Mouse (Mus musculus) intestine, embryonic 16.5 days (tissue): ENCODE results near the gene Il17ra. TPM values are rescaled to one million over a fixed set of nuclear protein-coding genes. Genes with fewer than 3 reads are reported as not detected.

Experiments used
- ATAC-seq: fragments of 200-750 bp; cut with Nextera tagmentation; 2 replicates; pipeline ENCODE4 v1.8.0; 2017; ENCODE audit warnings: moderate TSS enrichment, moderate library complexity
- H3K27ac ChIP-seq: fragments of 300-500 bp; sonication (generic); 2 replicates; pipeline ENCODE4 v1.5.1; 2014; ENCODE audit warnings: mild to moderate bottlenecking, low read length
- H3K27me3 ChIP-seq: fragments of 300-500 bp; sonication (generic); replicated peaks from 2 replicates; pipeline ENCODE4 v1.6.1; 2014; ENCODE audit warnings: low read length, control low read depth, mixed read lengths; ENCODE audit not compliant: control insufficient read depth, insufficient read depth
- H3K36me3 ChIP-seq: fragments of 300-500 bp; sonication (generic); 2 replicates; pipeline ENCODE4 v1.6.1; 2014; ENCODE audit warnings: low read length, control low read depth; ENCODE audit not compliant: control insufficient read depth, insufficient read depth
- H3K4me1 ChIP-seq: fragments of 300-500 bp; sonication (generic); 2 replicates; pipeline ENCODE4 v1.6.1; 2014; ENCODE audit warnings: low read length, control low read depth, mixed read lengths; ENCODE audit not compliant: control insufficient read depth, insufficient read depth
- H3K4me2 ChIP-seq: fragments of 300-500 bp; sonication (generic); 2 replicates; pipeline ENCODE4 v1.6.1; 2014; ENCODE audit warnings: low read depth, low read length, control low read depth
- H3K4me3 ChIP-seq: fragments of 300-500 bp; sonication (generic); 2 replicates; pipeline ENCODE4 v1.5.1; 2014; ENCODE audit warnings: mild to moderate bottlenecking, low read length
- H3K9ac ChIP-seq: fragments of 300-500 bp; sonication (generic); 2 replicates; pipeline ENCODE4 v1.6.1; 2014; ENCODE audit warnings: low read depth, low read length
- H3K9me3 ChIP-seq: fragments of 300-500 bp; sonication (generic); 2 replicates; pipeline ENCODE4 v1.6.1; 2016; ENCODE audit warnings: low read length, control low read depth; ENCODE audit not compliant: control insufficient read depth
- WGBS: fragments of 180-500 bp; shearing (Covaris S2); extraction: QIAGEN DNeasy Blood & Tissue Kit; methylation state at CpG from one replicate; pipeline ENCODE4 v1.1.7; 2014; 5-methylcytosine and 5-hydroxymethylcytosine counted together
- polyA plus RNA-seq: library from polyadenylated mRNA; unstranded; fragments of >200 nt; fragmentation: Nextera tagmentation; extraction: Ambion mirVana; gene quantifications from 2 replicates; pipeline ENCODE4 v1.2.1, GENCODE M21; 2015

The Il17ra gene
- polyA plus RNA-seq, 1 experiment from 2014 or later = 6.9 TPM

DNA sequence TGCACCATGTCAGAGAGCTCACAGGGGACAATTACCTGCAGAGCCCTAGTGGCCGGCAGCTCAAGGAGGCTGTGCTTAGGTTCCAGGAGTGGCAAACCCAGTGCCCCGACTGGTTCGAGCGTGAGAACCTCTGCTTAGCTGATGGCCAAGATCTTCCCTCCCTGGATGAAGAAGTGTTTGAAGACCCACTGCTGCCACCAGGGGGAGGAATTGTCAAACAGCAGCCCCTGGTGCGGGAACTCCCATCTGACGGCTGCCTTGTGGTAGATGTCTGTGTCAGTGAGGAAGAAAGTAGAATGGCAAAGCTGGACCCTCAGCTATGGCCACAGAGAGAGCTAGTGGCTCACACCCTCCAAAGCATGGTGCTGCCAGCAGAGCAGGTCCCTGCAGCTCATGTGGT is 18.5 kb downstream of the Il17ra start:
- H3K27me3 ChIP-seq = no peaks in the 10 kb centered on the region
- ATAC-seq = no peak
- no peaks in the 10 kb centered on the region for H3K4me1 ChIP-seq
- no peak overlapping the region for H3K4me2 ChIP-seq
- H3K27ac ChIP-seq = no peak overlapping the region
- no peak overlapping the region for H3K9ac ChIP-seq
- no peak overlapping the region for H3K4me3 ChIP-seq
- H3K36me3 ChIP-seq = no peaks in the 10 kb centered on the region
- WGBS = 92% methylated on average over 6 of the region's 6 CpGs
- H3K9me3 ChIP-seq = no peaks in the 10 kb centered on the region

DNA sequence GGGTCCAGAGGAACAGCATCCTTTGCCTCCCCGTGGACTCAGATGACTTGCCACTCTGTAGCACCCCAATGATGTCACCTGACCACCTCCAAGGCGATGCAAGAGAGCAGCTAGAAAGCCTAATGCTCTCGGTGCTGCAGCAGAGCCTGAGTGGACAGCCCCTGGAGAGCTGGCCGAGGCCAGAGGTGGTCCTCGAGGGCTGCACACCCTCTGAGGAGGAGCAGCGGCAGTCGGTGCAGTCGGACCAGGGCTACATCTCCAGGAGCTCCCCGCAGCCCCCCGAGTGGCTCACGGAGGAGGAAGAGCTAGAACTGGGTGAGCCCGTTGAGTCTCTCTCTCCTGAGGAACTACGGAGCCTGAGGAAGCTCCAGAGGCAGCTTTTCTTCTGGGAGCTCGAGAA is 19.0 kb downstream of the Il17ra start:
- WGBS = 90% methylated on average over 14 of the region's 14 CpGs
- no peak for ATAC-seq
- H3K4me2 ChIP-seq = no peak overlapping the region
- no peaks in the 10 kb centered on the region for H3K9me3 ChIP-seq
- no peaks in the 10 kb centered on the region for H3K36me3 ChIP-seq
- H3K4me1 ChIP-seq = no peaks in the 10 kb centered on the region
- H3K9ac ChIP-seq = no peak overlapping the region
- H3K4me3 ChIP-seq = no peak overlapping the region
- no peaks in the 10 kb centered on the region for H3K27me3 ChIP-seq
- no peak overlapping the region for H3K27ac ChIP-seq

DNA sequence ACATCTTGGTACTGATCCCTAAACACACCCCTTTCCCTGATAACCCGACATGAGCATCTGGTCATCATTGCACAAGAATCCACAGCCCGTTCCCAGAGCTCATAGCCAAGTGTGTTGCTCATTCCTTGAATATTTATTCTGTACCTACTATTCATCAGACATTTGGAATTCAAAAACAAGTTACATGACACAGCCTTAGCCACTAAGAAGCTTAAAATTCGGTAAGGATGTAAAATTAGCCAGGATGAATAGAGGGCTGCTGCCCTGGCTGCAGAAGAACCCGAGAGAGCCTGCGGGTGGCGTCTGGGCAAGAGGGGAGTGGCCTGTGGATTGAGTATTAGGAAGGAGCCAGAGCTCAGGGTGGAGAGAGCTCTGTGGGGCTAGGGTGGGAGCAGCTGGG is 19.7 kb downstream of the Il17ra start:
- H3K36me3 ChIP-seq = no peaks in the 10 kb centered on the region
- ATAC-seq = no peak
- H3K4me3 ChIP-seq = no peak overlapping the region
- H3K9me3 ChIP-seq = no peaks in the 10 kb centered on the region
- H3K27ac ChIP-seq = no peak overlapping the region
- no peak overlapping the region for H3K9ac ChIP-seq
- no peaks in the 10 kb centered on the region for H3K27me3 ChIP-seq
- WGBS = 37% methylated on average over 6 of the region's 6 CpGs
- no peaks in the 10 kb centered on the region for H3K4me1 ChIP-seq
- H3K4me2 ChIP-seq = no peak overlapping the region

GRCm38 (mm10) chr6:120483211-120483626 is 20.2 kb downstream of the Il17ra start:
- Histone ChIP-seq H3K27me3 (no peaks in the 10 kb centered on the region), H3K9ac (no peak overlapping the region), H3K4me2 (no peak overlapping the region), H3K9me3 (no peaks in the 10 kb centered on the region), H3K4me3 (no peak overlapping the region), H3K4me1 (no peaks in the 10 kb centered on the region), H3K36me3 (no peaks in the 10 kb centered on the region), H3K27ac (no peak overlapping the region)
- ATAC-seq = peak; percentile 46; the same call in 1 of the 2 replicates
- 31% methylated on average over 8 of the region's 8 CpGs for WGBS

DNA sequence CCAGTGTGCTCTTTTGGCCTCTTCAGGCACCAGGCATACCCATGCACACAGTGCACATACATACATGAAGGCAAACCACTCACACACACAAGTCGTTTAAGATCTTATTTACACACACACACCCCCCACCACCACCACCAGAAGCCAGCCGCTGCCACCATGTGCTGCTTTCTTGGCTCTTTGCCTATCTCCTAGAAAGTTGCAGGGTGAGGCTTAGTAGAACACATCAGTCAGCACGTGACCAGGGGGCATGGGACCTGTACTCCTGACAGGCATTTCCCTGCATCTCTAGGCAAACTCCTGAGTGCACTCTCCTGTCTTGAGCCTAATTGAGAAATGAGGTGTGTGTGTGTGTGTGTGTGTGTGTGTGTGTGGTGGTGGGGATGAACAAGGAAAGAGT is 22.0 kb downstream of the Il17ra start:
- Histone ChIP-seq H3K4me1 (no peaks in the 10 kb centered on the region), H3K4me3 (no peak overlapping the region), H3K4me2 (no peak overlapping the region), H3K36me3 (no peaks in the 10 kb centered on the region), H3K27me3 (no peaks in the 10 kb centered on the region), H3K9me3 (no peaks in the 10 kb centered on the region), H3K27ac (no peak overlapping the region), H3K9ac (no peak overlapping the region)
- peak; percentile 37 for ATAC-seq
- WGBS = 71% methylated on average over 3 of the region's 3 CpGs

GRCm38 (mm10) chr6:120486051-120486510 is 23.0 kb downstream of the Il17ra start:
- ATAC-seq = no peak
- no peak overlapping the region for H3K4me2 ChIP-seq
- H3K9ac ChIP-seq = no peak overlapping the region
- H3K27ac ChIP-seq = no peak overlapping the region
- H3K4me1 ChIP-seq = no peaks in the 10 kb centered on the region
- H3K36me3 ChIP-seq = no peaks in the 10 kb centered on the region
- H3K4me3 ChIP-seq = no peak overlapping the region
- no peaks in the 10 kb centered on the region for H3K9me3 ChIP-seq
- WGBS = 53% methylated on average over 8 of the region's 8 CpGs
- 0 out of 2 replicates have a peak, but pooled peaks cover 3% of the 10 kb centered on the region for H3K27me3 ChIP-seq

DNA sequence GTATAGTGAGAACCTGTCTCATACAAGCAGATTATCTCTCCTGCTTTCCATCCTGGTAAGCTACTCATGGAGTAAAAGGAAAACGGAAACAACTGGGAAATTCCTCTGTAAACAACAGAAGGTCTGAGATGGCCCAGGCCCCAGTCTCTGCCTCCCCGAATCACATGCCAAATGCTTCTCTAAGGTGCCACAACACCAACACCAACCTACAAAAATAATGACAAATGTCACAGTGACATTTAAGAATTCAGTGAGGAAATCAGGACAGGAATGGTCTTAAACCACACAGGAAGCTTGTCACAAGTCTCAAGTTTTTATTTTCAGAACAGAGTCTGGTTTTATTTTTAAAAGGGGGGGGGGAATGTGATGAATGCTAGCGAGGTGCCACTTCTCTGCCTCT is 25.6 kb downstream of the Il17ra start:
- Histone ChIP-seq H3K9ac (no peak overlapping the region), H3K27ac (no peak overlapping the region), H3K27me3 (peaks cover 25% of the 10 kb centered on the region), H3K9me3 (no peaks in the 10 kb centered on the region), H3K4me3 (no peak overlapping the region), H3K4me2 (no peak overlapping the region), H3K4me1 (peaks cover 14% of the 10 kb centered on the region), H3K36me3 (no peaks in the 10 kb centered on the region)
- 54% methylated on average over 3 of the region's 3 CpGs for WGBS
- ATAC-seq = no peak

GRCm38 (mm10) chr6:120489461-120489860 is 26.4 kb downstream of the Il17ra start:
- ATAC-seq = no peak
- H3K36me3 ChIP-seq = no peaks in the 10 kb centered on the region
- no peak overlapping the region for H3K27ac ChIP-seq
- H3K27me3 ChIP-seq = peaks cover 32% of the 10 kb centered on the region
- WGBS = 59% methylated on average over 2 of the region's 2 CpGs
- no peak overlapping the region for H3K4me2 ChIP-seq
- H3K9ac ChIP-seq = no peak overlapping the region
- H3K4me1 ChIP-seq = peaks cover 14% of the 10 kb centered on the region
- H3K9me3 ChIP-seq = no peaks in the 10 kb centered on the region
- no peak overlapping the region for H3K4me3 ChIP-seq

- 67% methylated on average over 7 of the region's 7 CpGs for WGBS
- Histone ChIP-seq H3K4me3 (no peak overlapping the region), H3K4me2 (no peak overlapping the region), H3K36me3 (no peaks in the 10 kb centered on the region), H3K4me1 (peaks cover 14% of the 10 kb centered on the region), H3K27me3 (peaks cover 39% of the 10 kb centered on the region), H3K9me3 (no peaks in the 10 kb centered on the region), H3K9ac (no peak overlapping the region), H3K27ac (no peak overlapping the region)
- ATAC-seq = no peak
Measured at GRCm38 (mm10) chr6:120491064-120491463, 28.0 kb downstream of the Il17ra start.

DNA sequence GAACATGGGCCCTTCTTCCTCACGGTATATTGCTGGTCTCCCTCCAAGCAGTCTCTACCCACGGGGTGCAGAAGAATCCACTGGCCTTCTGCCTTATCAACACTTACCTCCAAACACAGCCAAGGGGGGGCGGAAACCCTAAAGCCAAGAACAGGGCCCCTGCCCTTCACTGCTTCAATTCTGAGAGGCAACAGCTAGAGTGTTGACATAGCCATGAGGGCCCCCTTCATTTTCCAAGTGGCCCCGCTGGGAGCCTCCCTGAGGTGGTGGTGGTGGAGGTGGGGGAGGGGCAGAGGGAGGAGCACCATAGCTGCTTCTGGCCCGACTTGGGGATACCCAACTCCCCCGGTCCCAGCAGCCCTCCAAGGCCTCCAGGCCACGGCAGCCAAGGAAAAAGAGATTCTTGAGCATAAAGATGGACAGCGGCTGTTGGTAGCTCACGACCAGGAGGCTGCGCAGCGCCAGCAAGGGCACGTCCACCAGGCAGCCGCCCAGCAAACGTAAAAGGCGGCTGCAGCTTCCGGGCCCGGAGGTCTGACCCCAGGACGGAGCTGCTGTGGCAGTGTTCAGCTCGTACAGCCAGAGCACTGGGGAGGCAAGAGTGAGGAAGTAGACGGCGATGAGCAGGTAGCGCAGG is 28.9 kb downstream of the Il17ra start:
- ATAC-seq = peak; percentile 1; the same call in 1 of the 2 replicates
- no peak overlapping the region for H3K9ac ChIP-seq

More for the DNA sequence above, 28.9 kb downstream of the Il17ra start:
- peak overlapping the region; percentile 63 for H3K4me3 ChIP-seq
- no peak overlapping the region for H3K27ac ChIP-seq
- no peaks in the 10 kb centered on the region for H3K9me3 ChIP-seq
- H3K27me3 ChIP-seq = peaks cover 39% of the 10 kb centered on the region
- H3K4me2 ChIP-seq = peak overlapping the region; percentile 97
- H3K36me3 ChIP-seq = no peaks in the 10 kb centered on the region
- 7% methylated on average over 22 of the region's 22 CpGs for WGBS
- H3K4me1 ChIP-seq = peaks cover 14% of the 10 kb centered on the region
